Mouse (Mus musculus) gonadal fat pad, adult 2 months (tissue): ENCODE data around the gene Olfr1263. TPM values are rescaled to one million over a fixed set of nuclear protein-coding genes. Genes with fewer than 3 reads are reported as not detected.

Experiments used
- DNase-seq: peaks from one replicate; pipeline ENCODE4 v3.0.0-alpha.2; 2012; ENCODE audit warnings: low read depth
- polyA plus RNA-seq: library from polyadenylated mRNA; depleted of rRNA; stranded (reverse); fragments of >200 nt; gene quantifications from 2 replicates; pipeline ENCODE4 v1.2.3, GENCODE M21; 2012; rRNA removed

The Olfr1263 gene
- not detected in 2 replicates for polyA plus RNA-seq

DNA sequence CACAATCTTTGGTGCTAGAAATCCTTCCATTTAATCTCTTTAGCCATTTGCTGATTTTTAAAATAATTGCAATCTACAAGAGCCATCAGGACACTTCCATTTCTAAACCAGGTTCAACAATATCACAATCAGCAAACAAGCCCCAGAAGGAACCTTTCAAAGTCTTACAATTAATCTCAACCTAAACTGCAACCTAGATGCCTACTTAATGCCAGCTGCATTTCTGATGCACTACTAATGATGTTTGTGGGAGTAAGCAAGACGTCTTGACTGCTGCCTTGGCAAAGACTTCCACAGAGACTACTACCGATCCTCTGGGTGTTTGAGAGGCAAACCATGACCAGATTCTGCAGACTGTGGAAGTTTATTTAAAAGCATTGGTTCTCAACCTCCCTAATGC, at the start of gene Olfr1263:
TSS of gene Olfr1263 (plus strand) at position 301 of the 400 bp plus-strand sequence.
- DNase-seq, result no peak

- DNase-seq, result no peak
These were observed 37.7 kb upstream of the Olfr1263 start, which contains the start of gene Olfr1260 for GRCm38 (mm10) chr2:89974184-89974583. TSS of gene Olfr1260 (plus strand) at chr2:89974340.

DNA sequence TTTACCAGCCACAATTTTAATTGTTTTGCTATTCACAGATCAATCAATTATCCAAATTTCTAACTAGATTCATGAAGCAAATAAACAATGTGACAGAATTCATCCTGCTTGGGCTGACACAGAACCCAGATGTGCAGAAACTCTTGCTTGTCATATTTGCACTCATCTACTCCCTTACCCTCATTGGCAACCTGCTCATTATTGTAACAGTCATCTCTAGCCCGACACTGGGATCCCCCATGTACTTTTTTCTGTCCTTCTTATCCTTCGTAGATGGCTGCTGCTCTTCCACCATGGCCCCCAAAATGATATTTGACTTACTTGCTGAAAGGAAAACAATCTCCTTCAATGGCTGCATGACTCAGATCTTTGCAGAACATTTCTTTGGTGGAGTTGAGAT, 34.2 kb upstream of the Olfr1263 start:
- no peak for DNase-seq

DNA sequence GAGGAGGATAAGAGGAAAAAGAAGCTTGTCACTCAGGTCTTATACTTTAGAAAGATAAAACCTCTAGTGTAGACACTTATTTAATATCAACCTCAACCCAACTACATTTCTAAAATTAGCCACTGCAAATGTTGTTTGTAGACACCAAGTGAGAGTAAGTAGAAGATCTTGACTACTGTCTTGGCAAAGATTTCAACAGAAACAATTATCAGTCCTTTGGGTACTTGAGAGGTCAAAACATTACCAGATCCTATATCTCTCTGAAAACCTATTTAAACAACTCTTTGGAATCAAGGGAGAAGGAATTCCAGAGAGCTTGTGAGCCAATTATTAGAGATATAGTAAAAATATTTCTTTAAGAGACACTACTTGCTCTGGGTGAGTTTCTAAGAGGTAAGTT, 21.0 kb upstream of the Olfr1263 start, which contains the start of gene Olfr1261:
TSS of gene Olfr1261 (plus strand) at position 301 of the 400 bp plus-strand sequence.
- DNase-seq, result no peak

GRCm38 (mm10) chr2:89999845-90000244, 12.1 kb upstream of the Olfr1263 start, which contains the start of gene Olfr1262:
TSS of gene Olfr1262 (plus strand) at chr2:90000145.
- DNase-seq, result no peak

- no peak for DNase-seq
These were observed 13.5 kb downstream of the Olfr1263 start, which contains the start of gene Olfr1264 for GRCm38 (mm10) chr2:90025477-90025876. TSS of gene Olfr1264 (minus strand) at chr2:90025577.

DNA sequence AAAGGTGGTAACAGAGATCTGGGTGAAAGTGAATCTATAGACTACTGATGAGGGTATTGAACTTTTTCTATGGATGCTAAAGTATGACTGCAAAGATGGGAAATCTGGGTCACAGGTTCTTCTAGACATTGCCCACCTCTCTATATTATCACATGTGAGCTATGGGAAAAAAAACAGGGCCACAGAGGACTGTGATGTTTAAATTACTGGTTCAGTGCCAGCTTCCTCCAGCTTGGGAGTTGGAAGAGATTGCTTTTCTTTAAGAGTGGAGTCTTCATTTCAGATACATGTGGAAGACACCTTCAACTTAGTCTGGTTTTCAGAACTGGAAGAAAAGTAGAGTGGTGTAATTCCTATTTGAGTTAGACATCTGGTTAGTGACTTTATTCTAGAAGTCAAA, 23.1 kb downstream of the Olfr1263 start, which contains the start of gene Olfr1265:
TSS of gene Olfr1265 (plus strand) at position 301 of the 400 bp plus-strand sequence.
- DNase-seq, result no peak

- no peak for DNase-seq
These were observed 51.6 kb downstream of the Olfr1263 start, which contains the start of gene Olfr140 for GRCm38 (mm10) chr2:90063494-90063893. TSS of gene Olfr140 (minus strand) at chr2:90063594.

Other genes starting within 250 kb of the Olfr1263 start
- not detected in 2 replicates for gene Olfr1254, start 218.5 kb upstream of the Olfr1263 start, polyA plus RNA-seq
- gene Olfr1255, start 200.1 kb upstream of the Olfr1263 start, polyA plus RNA-seq, result not detected in 2 replicates
- not detected in 2 replicates for gene Olfr1256, start 170.6 kb upstream of the Olfr1263 start, polyA plus RNA-seq
- gene Olfr48, start 163.9 kb upstream of the Olfr1263 start, polyA plus RNA-seq, result not detected in 2 replicates
- not detected in 2 replicates for gene Olfr1257, start 133.7 kb upstream of the Olfr1263 start, polyA plus RNA-seq
- not detected in 2 replicates for gene Olfr1258, start 84.8 kb upstream of the Olfr1263 start, polyA plus RNA-seq
- gene Olfr1259, start 63.5 kb upstream of the Olfr1263 start, polyA plus RNA-seq, result not detected in 2 replicates
- gene Olfr1260, start 37.8 kb upstream of the Olfr1263 start, polyA plus RNA-seq, result not detected in 2 replicates
- not detected in 2 replicates for gene Olfr1261, start 20.9 kb upstream of the Olfr1263 start, polyA plus RNA-seq
- not detected in 2 replicates for gene Olfr1262, start 12.0 kb upstream of the Olfr1263 start, polyA plus RNA-seq
- gene Olfr1264, start 13.4 kb downstream of the Olfr1263 start, polyA plus RNA-seq, result not detected in 2 replicates
- gene Olfr1265, start 23.2 kb downstream of the Olfr1263 start, polyA plus RNA-seq, result not detected in 2 replicates
- not detected in 2 replicates for gene Olfr140, start 51.5 kb downstream of the Olfr1263 start, polyA plus RNA-seq
- not detected in 2 replicates for gene Olfr1269, start 109.3 kb downstream of the Olfr1263 start, polyA plus RNA-seq
- not detected in 2 replicates for gene Olfr32, start 130.2 kb downstream of the Olfr1263 start, polyA plus RNA-seq
- not detected in 2 replicates for gene Olfr1270, start 141.0 kb downstream of the Olfr1263 start, polyA plus RNA-seq
- gene Olfr1506, start 212.4 kb downstream of the Olfr1263 start, polyA plus RNA-seq, result not detected in 2 replicates
- not detected in 2 replicates for gene Olfr142, start 245.5 kb downstream of the Olfr1263 start, polyA plus RNA-seq